Mouse (Mus musculus) cerebellum, adult 2 months (tissue): ENCODE results near the gene Susd3.

Experiments used
- CTCF ChIP-seq: fragments of 200-500 bp; IDR thresholded peaks from 2 replicates; pipeline ENCODE4 v1.5.1; 2011; ENCODE audit warnings: low read depth, mild to moderate bottlenecking, control low read depth, low read length, moderate library complexity, borderline replicate concordance; ENCODE audit not compliant: insufficient read depth
- POLR2A ChIP-seq: fragments of 200-500 bp; IDR thresholded peaks from 2 replicates; pipeline ENCODE4 v1.6.1; 2011; ENCODE audit warnings: low read length, control low read depth, borderline replicate concordance; ENCODE audit not compliant: insufficient read depth

DNA sequence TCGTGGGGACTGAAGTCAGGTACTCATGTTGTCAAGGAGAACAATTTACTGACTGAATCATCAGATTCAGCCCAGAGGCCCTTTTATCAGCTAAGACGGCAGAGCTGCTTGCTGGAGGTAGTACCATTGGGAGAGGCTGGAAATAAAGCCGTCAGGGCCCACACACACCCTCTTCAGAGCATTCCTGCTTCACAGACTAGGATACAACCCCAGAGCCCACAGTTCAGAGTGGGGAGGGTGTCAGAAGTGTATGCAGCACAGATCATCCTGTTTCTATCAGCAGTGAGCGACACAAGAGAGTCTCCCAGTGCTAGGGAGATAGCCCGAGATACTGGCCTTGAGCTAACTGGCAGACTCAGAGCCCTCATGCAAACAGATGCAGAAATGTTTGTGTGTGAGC lies 65.3 kb downstream of the Susd3 start:
- TF ChIP-seq CTCF, result no peak
- TF ChIP-seq POLR2A, result no peak
